ENCODE assay signal across 21 mouse cellular contexts in the genomic region with DNA sequence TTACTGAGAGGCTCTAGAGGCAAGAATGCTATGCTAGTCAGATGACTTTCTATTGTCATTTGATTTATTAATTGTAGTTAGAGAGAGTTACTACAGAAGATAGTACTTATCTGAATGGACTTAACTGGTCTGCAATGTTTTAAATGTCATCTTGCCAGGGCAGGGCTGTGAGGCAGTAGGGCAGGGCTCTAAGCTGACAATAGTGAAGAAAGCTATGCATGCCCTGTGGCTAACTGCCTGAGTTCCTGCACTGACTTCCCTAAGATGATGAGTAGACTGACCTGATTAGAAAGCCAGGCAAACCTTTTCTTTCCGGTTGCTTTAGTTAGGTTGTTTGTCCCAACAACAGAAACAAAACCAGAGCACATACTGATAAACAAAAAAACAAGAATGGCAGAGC.
DNase-seq lines count a peak whose midpoint lies in the region; ATAC-seq and TF ChIP-seq lines count a peak whose summit lies in the region.
"Had no signal": no experiment of that assay in that cellular context is flagged by ENCODE, and none has a peak within 500 bp of the region (broad histone marks: within the 10 kb centered on the region; RNA-seq: fewer than 3 reads in every experiment).

No protein-coding gene starts in this region.

- H3K9me3 ChIP-seq in stomach, postnatal 0 days (ENCODE audit: control insufficient read depth, low read length), result no peaks in the 10 kb centered on the region
- H3K9me3 ChIP-seq: forebrain, embryonic 12.5 days; heart, embryonic 15.5 days had no signal

- 80% methylated on average over 1 of the region's 1 CpGs for WGBS in stomach, postnatal 0 days

- no peak for DNase-seq in left cerebral cortex, adult 2 months (ENCODE audit: extremely low spot score in 1 of 2, low spot score in 2 of 2)
- no peak for DNase-seq in left cerebral cortex, postnatal 14 days (ENCODE audit: low spot score in 2 of 2)
- DNase-seq in R1 (ENCODE audit: low read depth, low spot score), result peak; percentile 38
- DNase-seq in stomach, postnatal 0 days (ENCODE audit: low spot score), result no peak
- no peak for DNase-seq in cerebellum, postnatal 14 days
- DNase-seq in gastrocnemius, adult 2 months, result no peak
- DNase-seq: adrenal gland, adult 2 months; adrenal gland, postnatal 25 days; cerebellum, adult 18-20 months; cerebellum, postnatal 10 days; forebrain, postnatal 0 days; gastrocnemius, postnatal 10 days; heart, adult 2 months; kidney, adult 11 months had no signal

- no peaks in the 10 kb centered on the region for H3K27me3 ChIP-seq in stomach, postnatal 0 days (ENCODE audit: control insufficient read depth, insufficient read depth, low read length)
- H3K27me3 ChIP-seq: embryonic facial prominence, embryonic 13.5 days; forebrain, embryonic 12.5 days; heart, embryonic 15.5 days had no signal

- no peak for TF ChIP-seq EP300 in stomach, postnatal 0 days (optimal IDR thresholded peaks at IDR 0.05)

- H3K4me1 ChIP-seq in stomach, postnatal 0 days (replicated peaks; ENCODE audit: control insufficient read depth, insufficient read depth), result 0 out of 2 replicates have a peak, but pooled peaks cover 2% of the 10 kb centered on the region

- intact Hi-C loops in left cerebral cortex, adult 2 months (cut with DNase I), result no loop called here
- intact Hi-C loops in left cerebral cortex, postnatal 14 days (cut with DNase I), result no loop called here
- intact Hi-C loops in gastrocnemius, adult 2 months (cut with DNase I), result no loop called here

- no peak for TF ChIP-seq CTCF in left cerebral cortex, adult 2 months (IDR thresholded peaks at IDR 0.05)
- TF ChIP-seq CTCF in stomach, postnatal 0 days (IDR thresholded peaks at IDR 0.05; ENCODE audit: low read depth), result no peak
- no peak for TF ChIP-seq CTCF in gastrocnemius, adult 2 months (IDR thresholded peaks at IDR 0.05)

- H3K27ac ChIP-seq in left cerebral cortex, adult 2 months, result peak overlapping the region; percentile 47; the same call in 1 of the 2 replicates
- peak overlapping the region; percentile 63; the same call in 1 of the 2 replicates for H3K27ac ChIP-seq in stomach, postnatal 0 days (replicated peaks)
- no peak overlapping the region for H3K27ac ChIP-seq in gastrocnemius, adult 2 months
- H3K27ac ChIP-seq: embryonic facial prominence, embryonic 13.5 days; forebrain, embryonic 12.5 days; heart, adult 2 months; heart, embryonic 15.5 days had no signal

- no peak overlapping the region for H3K9ac ChIP-seq in stomach, postnatal 0 days (ENCODE audit: low read length)
- H3K9ac ChIP-seq: embryonic facial prominence, embryonic 13.5 days; forebrain, embryonic 12.5 days; forebrain, postnatal 0 days; heart, embryonic 15.5 days had no signal

- no peak overlapping the region for H3K4me2 ChIP-seq in stomach, postnatal 0 days (replicated peaks; ENCODE audit: low read depth)
- H3K4me2 ChIP-seq: embryonic facial prominence, embryonic 13.5 days; forebrain, embryonic 12.5 days; heart, embryonic 11.5 days; heart, embryonic 15.5 days had no signal

- no peak overlapping the region for H3K4me3 ChIP-seq in left cerebral cortex, adult 2 months
- H3K4me3 ChIP-seq in stomach, postnatal 0 days (ENCODE audit: low read depth, low read length), result no peak overlapping the region
- no peak overlapping the region for H3K4me3 ChIP-seq in gastrocnemius, adult 2 months
- H3K4me3 ChIP-seq: embryonic facial prominence, embryonic 13.5 days; forebrain, embryonic 12.5 days; heart, adult 2 months; heart, embryonic 15.5 days had no signal

- ATAC-seq in megakaryocyte-erythroid progenitor cell, adult 5-6 weeks (replicated peaks; ENCODE audit: low FRiP score, low TSS enrichment, poor library complexity, severe bottlenecking), result peak; percentile 57
- ATAC-seq in stomach, postnatal 0 days (ENCODE audit: low FRiP score, low TSS enrichment), result no peak
- ATAC-seq: forebrain, postnatal 0 days; hindbrain, embryonic 16.5 days; inflammation-experienced regulatory T-cells, adult 6 months had no signal

- no peaks in the 10 kb centered on the region for H3K36me3 ChIP-seq in stomach, postnatal 0 days (ENCODE audit: control insufficient read depth, insufficient read depth, low read length)
- H3K36me3 ChIP-seq: heart, embryonic 15.5 days had no signal
